Mouse (Mus musculus): Measurements from ENCODE around the gene Dlgap5.

Gene Dlgap5

DNA sequence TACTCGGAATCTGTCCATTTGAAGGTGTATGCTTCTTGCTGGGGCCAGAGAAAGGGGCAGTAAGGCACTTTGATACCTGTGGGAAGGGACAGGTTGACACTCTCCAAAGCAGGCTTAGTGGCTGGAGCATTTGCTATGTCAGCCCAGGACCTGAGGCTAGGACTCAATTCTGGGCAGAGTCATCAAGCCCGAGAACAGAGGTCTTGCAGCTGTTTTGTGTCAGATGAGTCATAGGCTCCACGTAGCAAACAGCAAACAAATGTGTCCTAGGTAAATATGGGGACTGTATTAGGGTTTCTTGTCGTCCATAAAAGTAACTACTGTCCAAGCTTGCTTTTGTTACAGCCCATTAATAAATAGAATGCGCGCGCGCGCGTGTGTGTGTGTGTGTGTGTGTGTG is 65.9 kb downstream of the Dlgap5 start:
- DNase-seq (ENCODE audit: low spot score): no peak

DNA sequence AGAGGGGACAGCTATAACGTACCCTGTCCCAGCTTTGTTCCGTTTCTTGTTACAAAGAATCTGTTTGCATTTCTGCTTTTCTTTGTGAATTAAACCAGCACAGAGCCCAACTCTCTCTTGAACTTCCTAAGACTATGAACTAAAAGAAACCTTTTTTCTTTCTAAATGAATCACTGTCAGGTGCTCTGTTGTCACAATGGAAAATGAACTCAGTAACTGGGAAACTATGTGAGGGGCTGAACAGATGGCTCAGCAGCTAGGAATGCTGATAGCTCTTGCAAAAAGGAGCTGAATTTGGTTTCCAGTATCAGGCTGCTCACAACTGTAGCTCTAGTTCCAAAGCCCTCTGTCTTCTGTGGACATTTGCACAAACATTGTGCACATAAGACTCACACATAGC is 67.2 kb downstream of the Dlgap5 start:
- no peak for DNase-seq (ENCODE audit: low spot score)

DNA sequence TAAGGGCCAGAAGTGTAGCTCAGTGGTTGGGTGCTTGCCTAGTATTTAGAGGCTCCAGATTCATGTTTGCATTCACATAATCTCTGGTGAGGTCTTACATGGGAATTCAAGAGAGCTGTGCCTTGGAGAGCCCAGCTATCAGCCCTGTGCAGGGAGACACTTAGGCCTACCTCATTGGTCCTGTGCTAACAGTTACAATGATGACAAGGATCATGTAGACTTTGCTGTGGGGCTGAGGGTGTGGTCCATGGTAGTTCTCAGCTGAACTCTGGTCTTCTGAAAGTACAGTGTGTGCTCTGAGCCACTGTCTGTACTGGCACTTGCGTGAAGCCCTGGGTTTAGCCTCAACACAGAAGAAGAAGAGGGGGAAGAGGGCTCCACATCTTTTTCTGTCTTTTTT is 71.5 kb downstream of the Dlgap5 start:
- no peak for DNase-seq (ENCODE audit: low spot score)

DNA sequence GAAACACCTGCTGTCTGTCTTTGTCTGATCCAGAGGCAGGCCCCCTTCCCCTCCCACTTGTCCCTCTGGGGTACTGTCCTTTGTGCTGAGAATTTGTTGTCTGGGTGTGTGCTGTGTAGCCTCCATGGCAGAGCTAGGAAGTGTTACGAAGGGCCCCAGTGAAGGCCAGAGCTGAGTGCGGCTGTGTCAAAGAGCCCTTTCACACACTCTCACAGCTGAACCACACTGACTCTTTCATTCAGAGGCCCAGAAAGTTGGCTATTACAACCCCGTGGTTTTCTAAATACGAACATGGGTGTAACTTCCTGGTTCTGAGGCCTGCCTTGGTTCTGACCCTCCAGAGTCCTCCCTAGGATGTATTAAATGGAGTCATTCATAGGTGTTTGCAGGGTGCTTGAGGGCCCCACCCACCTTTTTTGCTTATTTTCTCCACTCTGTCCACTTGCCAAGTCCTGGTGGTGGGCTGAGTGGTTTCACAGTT is 76.4 kb downstream of the Dlgap5 start:
- DNase-seq (ENCODE audit: low spot score): no peak

DNA sequence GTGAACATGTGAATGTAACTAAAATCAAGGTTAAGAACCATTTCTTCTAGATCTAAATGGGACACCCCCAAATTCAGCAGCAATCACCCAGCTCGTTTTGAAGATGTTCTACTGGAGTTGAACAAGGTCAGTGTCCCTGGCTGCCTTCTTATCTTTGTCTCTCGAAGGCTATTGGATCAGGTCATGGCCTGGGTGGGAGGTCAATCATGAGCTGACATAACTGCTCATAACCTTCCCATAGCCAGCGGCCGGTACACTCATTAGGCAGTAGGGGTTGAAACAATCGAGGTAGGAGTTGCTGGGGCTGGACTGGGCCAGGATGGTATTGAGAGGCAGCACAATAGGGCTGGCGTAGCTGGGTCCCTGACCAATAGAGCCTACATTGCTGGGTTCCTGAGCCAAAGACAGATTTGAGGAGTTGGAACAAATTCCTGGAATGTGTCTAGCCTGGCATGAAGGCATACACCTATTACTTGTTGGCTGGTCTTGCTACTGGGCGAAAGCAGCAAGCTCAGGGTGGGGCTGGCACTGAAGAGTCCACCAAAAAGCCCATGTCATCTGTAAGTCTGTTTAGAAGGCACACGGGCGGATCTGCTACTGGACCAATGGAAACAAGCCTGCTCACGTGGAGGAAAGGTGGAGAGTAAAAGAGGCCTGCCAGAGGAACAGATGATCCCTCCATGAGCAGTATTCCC is 77.8 kb downstream of the Dlgap5 start:
- no peak for DNase-seq (ENCODE audit: low spot score)
